Mouse (Mus musculus) liver, postnatal 0 days (tissue): ENCODE results near the gene Col17a1.

Experiments
- CTCF ChIP-seq: sonication (generic); IDR thresholded peaks from 2 replicates; pipeline ENCODE4 v1.5.1; 2016; ENCODE audit warnings: antibody characterized with exemption, low read depth
- EP300 ChIP-seq: IDR thresholded peaks from 2 replicates; pipeline ENCODE4 v1.6.1; 2016; ENCODE audit warnings: antibody characterized with exemption, low read depth, mild to moderate bottlenecking

DNA sequence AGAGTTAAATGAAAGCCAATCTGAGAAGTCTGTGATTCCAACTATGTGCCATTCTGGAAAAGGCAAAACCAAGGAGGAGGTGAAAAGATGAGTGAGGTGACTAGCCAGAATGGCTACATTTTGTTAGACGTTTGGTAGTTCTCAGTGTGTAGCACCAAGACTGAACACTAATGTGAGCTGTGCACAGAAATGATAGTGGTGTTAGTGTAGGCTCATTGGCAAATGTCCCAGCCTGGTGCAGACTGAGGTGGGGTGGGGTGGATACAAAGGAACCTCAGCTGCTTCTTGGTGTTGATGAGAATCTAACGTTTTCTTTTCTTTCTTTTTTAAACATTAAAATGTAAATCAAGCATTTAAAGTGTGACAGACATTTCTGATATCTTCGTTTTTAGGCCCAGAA lies 83.4 kb downstream of the Col17a1 start:
- TF ChIP-seq CTCF (no peak), EP300 (no peak)
